Mouse (Mus musculus) mouse embryonic stem cell (cell line): ENCODE results near the gene Klra8.
"Not testable (repeated sequence)": the region's sequence is repeated elsewhere in the genome, so short reads cannot be mapped to it uniquely, and the experiment has no call there.

Experiments used
- in situ Hi-C, 2 experiments: fragments of 300-500 bp; cut with MboI; formaldehyde crosslinking; loops; 1 replicate in 1 of 2; 3 replicates in 1 of 2; pipeline ENCODE4 v1.14.3; 2019 to 2020; ENCODE audit warnings: low sequenced_read_pairs in 2 of 2, low pct_unique_long_range_greater_than_20kb in 1 of 2, mixed read lengths in 1 of 2; ENCODE audit not compliant: unreplicated experiment in 1 of 2

Gene Klra8

DNA sequence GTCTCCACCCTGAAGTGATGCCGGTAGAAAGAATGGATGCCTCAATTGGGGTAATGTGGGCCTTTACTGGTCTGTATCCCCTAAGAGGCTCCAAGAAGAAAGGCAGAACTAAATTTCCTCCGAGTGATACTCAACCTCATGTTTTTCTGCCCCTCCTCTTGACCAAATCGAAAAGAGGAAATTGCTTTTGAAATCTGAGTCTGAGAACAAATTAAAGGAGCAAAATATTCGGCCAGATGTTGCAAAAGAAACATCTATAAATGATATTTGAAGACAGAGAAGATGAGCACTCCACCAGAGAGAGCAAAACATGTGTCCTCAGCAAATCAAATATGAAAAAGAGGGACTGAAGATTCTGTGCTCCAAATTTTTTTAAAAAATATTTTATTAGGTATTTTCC is at the start of gene Klra8:
Gene Klra8 (minus strand): TSS at position 101 of the 400 bp plus-strand sequence.
- in situ Hi-C loops, result not testable (repeated sequence)

DNA sequence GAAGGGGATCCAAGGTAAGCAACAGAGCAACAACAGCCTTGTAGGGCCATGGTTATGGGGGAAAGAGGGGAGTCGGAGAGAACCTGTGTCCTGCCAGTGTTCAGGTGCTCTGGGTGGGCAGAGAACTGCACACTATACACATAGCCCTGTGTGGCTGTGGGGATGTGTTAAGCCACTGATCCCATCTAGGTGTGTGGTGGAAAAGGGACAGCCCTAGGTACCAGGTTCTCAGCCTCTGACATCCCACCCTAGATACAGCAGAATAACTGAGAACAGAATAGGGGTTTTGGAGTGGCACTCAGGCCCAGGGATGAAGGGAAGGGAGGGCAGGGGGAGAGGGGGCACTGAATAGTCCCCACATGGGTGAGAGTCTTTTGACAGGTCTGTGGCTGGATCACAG is 19.2 kb downstream of the Klra8 start:
- in situ Hi-C loops, result no loop called here

DNA sequence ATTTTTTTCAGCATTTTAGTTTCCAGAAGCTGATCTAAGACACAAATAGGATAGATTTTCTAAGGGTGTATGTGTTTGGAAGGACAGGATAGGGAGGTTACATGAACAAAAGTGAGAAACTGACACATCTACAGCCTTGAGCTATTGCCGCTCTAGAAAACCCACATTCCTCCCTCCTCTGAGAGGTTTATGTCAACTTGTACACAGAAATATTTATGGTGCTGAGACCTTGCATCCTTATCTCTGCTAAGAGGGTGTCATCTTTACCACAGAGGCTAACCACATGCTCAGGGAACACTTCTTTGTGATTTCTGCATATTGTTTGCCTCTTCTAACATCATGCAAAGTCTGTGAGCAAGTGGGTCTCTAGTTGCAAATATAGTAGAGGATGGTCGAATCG is 27.0 kb downstream of the Klra8 start:
- in situ Hi-C loops, result loop anchor here in 1 of 2 experiments (10.0 kb wide), 1 partner anchor 212 kb away; no protein-coding TSS in a partner anchor

DNA sequence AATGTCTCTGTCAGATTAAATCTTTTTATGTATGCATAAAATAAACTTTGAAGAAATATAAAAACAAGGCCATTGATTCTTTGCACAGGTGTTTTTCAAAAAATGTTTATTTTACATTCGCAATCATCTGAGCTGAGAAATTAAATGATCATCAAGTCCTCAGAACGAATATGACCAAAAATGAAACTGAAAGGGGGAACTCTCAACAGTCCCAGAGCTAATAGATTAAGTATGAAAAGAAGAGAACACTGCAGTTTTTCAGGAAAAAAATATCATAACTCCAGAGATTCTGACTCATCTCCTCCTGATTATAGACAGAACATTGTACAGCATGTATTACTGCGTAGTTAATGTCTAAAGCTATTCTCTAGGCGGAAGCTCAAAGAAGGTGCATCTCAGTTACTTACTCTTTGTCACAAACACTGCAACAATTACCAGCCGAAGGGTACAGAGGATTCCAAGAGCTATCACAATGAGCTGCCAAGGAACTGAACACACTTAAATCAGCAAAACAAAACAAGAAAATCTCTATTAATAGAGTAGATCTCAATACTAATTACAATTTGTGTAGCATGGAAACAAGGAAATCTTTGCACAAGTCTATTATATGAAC is 37.3 kb downstream of the Klra8 start:
- in situ Hi-C loops, result loop anchor here in 1 of 2 experiments (10.0 kb wide), 1 partner anchor 68 kb away; the partner anchor contains the start of gene Klra6

DNA sequence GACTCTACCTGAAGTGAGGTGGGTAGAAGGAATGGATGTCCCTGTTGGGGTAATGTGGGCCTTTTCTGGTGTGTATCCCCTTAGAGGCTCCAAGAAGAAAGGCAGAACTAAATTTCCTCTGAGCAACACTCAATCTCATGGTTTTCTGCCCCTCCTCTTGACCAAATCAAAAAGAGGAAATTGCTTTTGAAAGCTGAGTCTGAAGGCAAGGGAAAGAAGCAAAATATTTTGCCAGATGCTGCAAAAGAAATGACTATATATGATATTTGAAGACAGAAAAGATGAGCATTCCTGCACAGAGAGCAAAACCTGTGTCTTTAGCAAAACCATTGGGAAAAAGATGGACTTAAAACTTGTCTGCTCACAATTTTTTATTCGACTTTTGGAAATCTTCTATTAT is 62.5 kb downstream of the Klra8 start, which contains the start of gene Klra4:
Gene Klra4 (minus strand): TSS at position 101 of the 400 bp plus-strand sequence.
- in situ Hi-C loops, result loop anchor here in 1 of 2 experiments (10.0 kb wide), 1 partner anchor 82 kb away; no protein-coding TSS in a partner anchor
